In genomic region chr15:80334766-80335165, GRCm38 (mm10) we compare ENCODE assay signal across 24 mouse cellular contexts. TPM values are rescaled to one million over a fixed set of nuclear protein-coding genes. Genes with fewer than 3 reads are reported as not detected.
DNase-seq lines count a peak whose midpoint lies in the region; ATAC-seq lines count a peak whose summit lies in the region.
"Had no signal": no experiment of that assay in that cellular context is flagged by ENCODE, and none has a peak within 500 bp of the region (broad histone marks: within the 10 kb centered on the region; RNA-seq: fewer than 3 reads in every experiment).

No protein-coding gene starts in this region.

- 92% methylated on average over 9 of the region's 10 CpGs for WGBS in hindbrain, embryonic 11.5 days

- no peak overlapping the region for H3K27ac ChIP-seq in hindbrain, embryonic 11.5 days (ENCODE audit: low read depth, low read length)
- H3K27ac ChIP-seq: embryonic facial prominence, embryonic 15.5 days; forebrain, embryonic 13.5 days; heart, embryonic 15.5 days; hindbrain, embryonic 13.5 days; limb, embryonic 13.5 days; liver, embryonic 14.5 days; midbrain, embryonic 15.5 days had no signal

- H3K9ac ChIP-seq in hindbrain, embryonic 11.5 days (ENCODE audit: low read depth, low read length) = no peak overlapping the region
- H3K9ac ChIP-seq: embryonic facial prominence, embryonic 15.5 days; forebrain, embryonic 13.5 days; heart, embryonic 15.5 days; hindbrain, embryonic 13.5 days; limb, embryonic 13.5 days; liver, embryonic 14.5 days; midbrain, embryonic 15.5 days had no signal

- no peak overlapping the region for H3K4me2 ChIP-seq in hindbrain, embryonic 11.5 days (replicated peaks; ENCODE audit: low read depth, low read length)
- H3K4me2 ChIP-seq: embryonic facial prominence, embryonic 15.5 days; forebrain, embryonic 13.5 days; heart, embryonic 15.5 days; hindbrain, embryonic 13.5 days; limb, embryonic 13.5 days; midbrain, embryonic 15.5 days had no signal

- peak; percentile 58 for ATAC-seq in frontal cortex, adult (ENCODE audit: low TSS enrichment)
- no peak for ATAC-seq in hindbrain, embryonic 11.5 days (ENCODE audit: low FRiP score)
- no peak for ATAC-seq in erythroid progenitor cell, adult 5-6 weeks (replicated peaks; ENCODE audit: low FRiP score, poor library complexity, severe bottlenecking)
- ATAC-seq: forebrain, embryonic 13.5 days; midbrain, embryonic 15.5 days had no signal

- H3K27me3 ChIP-seq in hindbrain, embryonic 11.5 days (ENCODE audit: control insufficient read depth, insufficient read depth, low read length) = no peaks in the 10 kb centered on the region
- H3K27me3 ChIP-seq: embryonic facial prominence, embryonic 15.5 days; forebrain, embryonic 13.5 days; limb, embryonic 13.5 days; midbrain, embryonic 15.5 days had no signal

- H3K4me3 ChIP-seq in hindbrain, embryonic 11.5 days (ENCODE audit: low read depth, low read length) = no peak overlapping the region
- H3K4me3 ChIP-seq: embryonic facial prominence, embryonic 15.5 days; forebrain, embryonic 13.5 days; heart, embryonic 15.5 days; hindbrain, embryonic 13.5 days; limb, embryonic 13.5 days; midbrain, embryonic 15.5 days had no signal

- no peaks in the 10 kb centered on the region for H3K9me3 ChIP-seq in hindbrain, embryonic 11.5 days (ENCODE audit: control insufficient read depth, low read length)
- H3K9me3 ChIP-seq: embryonic facial prominence, embryonic 15.5 days; forebrain, embryonic 13.5 days; heart, embryonic 15.5 days; hindbrain, embryonic 13.5 days; limb, embryonic 13.5 days; midbrain, embryonic 15.5 days had no signal

- intact Hi-C loops in left cerebral cortex, postnatal 36 days (cut with DNase I) = no loop called here

- DNase-seq in cerebellum, adult 9-11 months = peak; percentile 58
- no peak for DNase-seq in cerebellum, postnatal 4 days (ENCODE audit: low spot score in 2 of 2)
- peak; percentile 37 for DNase-seq in layer of hippocampus, postnatal 10 days (ENCODE audit: low spot score in 2 of 2)
- DNase-seq in left cerebral cortex, postnatal 36 days (ENCODE audit: low spot score in 2 of 2) = peak; percentile 64 to 67
- DNase-seq in hindbrain, embryonic 11.5 days (ENCODE audit: low spot score) = no peak
- no peak for DNase-seq in testis, postnatal 14 days (ENCODE audit: low spot score)
- DNase-seq: adrenal gland, adult 2 months; heart, adult 18-20 months; retina, postnatal 1 day; thymus, adult 18-20 months had no signal

- no peaks in the 10 kb centered on the region for H3K36me3 ChIP-seq in hindbrain, embryonic 11.5 days (ENCODE audit: control insufficient read depth, insufficient read depth, low read length)
- H3K36me3 ChIP-seq: embryonic facial prominence, embryonic 15.5 days; heart, embryonic 15.5 days; hindbrain, embryonic 13.5 days; limb, embryonic 13.5 days; midbrain, embryonic 15.5 days had no signal

- H3K4me1 ChIP-seq in hindbrain, embryonic 11.5 days (replicated peaks; ENCODE audit: control insufficient read depth, insufficient read depth, low read length) = no peaks in the 10 kb centered on the region
- H3K4me1 ChIP-seq: embryonic facial prominence, embryonic 15.5 days; forebrain, embryonic 13.5 days; heart, embryonic 15.5 days; limb, embryonic 13.5 days had no signal

RNA-seq across cellular contexts. Expression of gene Cacna1i, which starts 47.7 kb away (rescaled TPM):
- 10 to 100 TPM; 36.0 to 38.0 TPM for total RNA-seq in layer of hippocampus, postnatal 10 days (2021)
- total RNA-seq in left cerebral cortex, postnatal 36 days (2021) = 10 to 100 TPM; 73.2 to 73.7 TPM
- polyA plus RNA-seq in hindbrain, embryonic 11.5 days (2014; fragmentation: Nextera tagmentation; extraction: Ambion mirVana) = 0.14 and 0.74 TPM in 2 replicates
- not detected in 2 replicates for total RNA-seq in erythroid progenitor cell, adult 5-6 weeks (2015; ENCODE audit: low replicate concordance)
- not detected in 2 replicates for total RNA-seq in erythroid progenitor cell, adult 5-6 weeks (2017; ENCODE audit: low replicate concordance)
- total RNA-seq: megakaryocyte, adult 5-6 weeks; MEL had no signal
- polyA plus RNA-seq: heart, embryonic 15.5 days; intestine, embryonic 14.5 days; kidney, embryonic 14.5 days; lung, embryonic 16.5 days had no signal

Comparison
In these comparisons a context has a peak if more than half of its experiments do, and no peak if none do; other contexts are left out.
1. DNase-seq: peak in cerebellum, adult 9-11 months (single experiment), layer of hippocampus, postnatal 10 days (2 of 2) and left cerebral cortex, postnatal 36 days (2 of 2); none in cerebellum, postnatal 4 days (0 of 2), hindbrain, embryonic 11.5 days (single experiment) and testis, postnatal 14 days (single experiment).
2. RNA of gene Cacna1i, which starts 47.7 kb away (total RNA-seq): 73.2 to 73.7 TPM in left cerebral cortex, postnatal 36 days and 36.0 to 38.0 TPM in layer of hippocampus, postnatal 10 days; not detected in erythroid progenitor cell, adult 5-6 weeks; every median in the first group is over 10 times any median in the second.